Mouse (Mus musculus) cerebellum, postnatal 10 days (tissue): Measurements from ENCODE around the gene Zfp800.

Experiments used
- DNase-seq, 2 experiments: peaks; one replicate each; pipeline ENCODE4 v3.0.0; 2021; ENCODE audit warnings: mixed read lengths in 2 of 2

The Zfp800 gene

GRCm38 (mm10) chr6:28308929-28309328, 88.9 kb downstream of the Zfp800 start:
- no peak for DNase-seq

- no peak for DNase-seq
Observed at GRCm38 (mm10) chr6:28306702-28307101, 91.1 kb downstream of the Zfp800 start.

- no peak for DNase-seq
Observed at GRCm38 (mm10) chr6:28296306-28296705, 101.5 kb downstream of the Zfp800 start.

- no peak for DNase-seq
Observed at GRCm38 (mm10) chr6:28295581-28295980, 102.2 kb downstream of the Zfp800 start.

GRCm38 (mm10) chr6:28292810-28293209, 105.0 kb downstream of the Zfp800 start:
- DNase-seq: no peak

- peak; percentile 52 to 53 for DNase-seq
Observed at GRCm38 (mm10) chr6:28279886-28280285, 117.9 kb downstream of the Zfp800 start.

- DNase-seq: no peak
Observed at GRCm38 (mm10) chr6:28262198-28262621, 135.6 kb downstream of the Zfp800 start.

GRCm38 (mm10) chr6:28261307-28262197, 136.3 kb downstream of the Zfp800 start:
- DNase-seq: peak; percentile 93 to 96

GRCm38 (mm10) chr6:28260425-28261191, 137.2 kb downstream of the Zfp800 start:
- peak; percentile 57 to 61 for DNase-seq

GRCm38 (mm10) chr6:28259750-28260149, 138.1 kb downstream of the Zfp800 start:
- DNase-seq: no peak

GRCm38 (mm10) chr6:28258440-28258839, 139.4 kb downstream of the Zfp800 start:
- no peak for DNase-seq

- no peak for DNase-seq
Observed at GRCm38 (mm10) chr6:28257772-28258171, 140.0 kb downstream of the Zfp800 start.

GRCm38 (mm10) chr6:28252790-28253189, 145.0 kb downstream of the Zfp800 start:
- no peak for DNase-seq

- no peak for DNase-seq
Observed at GRCm38 (mm10) chr6:28248211-28248610, 149.6 kb downstream of the Zfp800 start.

- no peak for DNase-seq
Observed at GRCm38 (mm10) chr6:28232618-28233361, 165.0 kb downstream of the Zfp800 start.

GRCm38 (mm10) chr6:28228085-28228484, 169.7 kb downstream of the Zfp800 start:
- DNase-seq: no peak

- no peak for DNase-seq
Observed at GRCm38 (mm10) chr6:28221017-28221416, 176.8 kb downstream of the Zfp800 start.

GRCm38 (mm10) chr6:28218386-28218785, 179.4 kb downstream of the Zfp800 start:
- peak; percentile 28 to 36 for DNase-seq

GRCm38 (mm10) chr6:28215268-28215954, 182.4 kb downstream of the Zfp800 start:
- DNase-seq: peak; percentile 82 to 83

GRCm38 (mm10) chr6:28214658-28215267, 183.0 kb downstream of the Zfp800 start:
- peak in 1 of 2 experiments; percentile 12 for DNase-seq

- no peak for DNase-seq
Observed at GRCm38 (mm10) chr6:28203454-28203853, 194.4 kb downstream of the Zfp800 start.

- DNase-seq: no peak
Observed at GRCm38 (mm10) chr6:28202833-28203232, 195.0 kb downstream of the Zfp800 start.
